In the genomic region with DNA sequence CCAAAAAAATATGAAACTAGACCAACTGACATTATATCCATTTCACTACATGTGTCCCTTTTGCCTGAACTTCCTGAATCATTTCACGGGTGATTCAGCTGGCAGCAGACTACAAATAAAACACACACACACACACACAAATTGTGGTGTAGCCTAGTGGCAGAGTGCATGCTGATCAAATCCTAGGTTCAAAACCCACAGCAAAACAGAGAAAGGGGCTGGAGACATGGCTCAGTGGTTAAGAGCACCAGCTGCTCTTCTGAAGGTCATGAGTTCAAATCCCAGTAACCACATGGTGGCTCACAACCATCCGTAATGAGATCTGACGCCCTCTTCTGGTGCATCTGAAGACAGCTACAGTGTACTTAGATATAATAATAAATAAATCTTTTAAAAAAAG, we compare ENCODE assay signal across 9 mouse cellular contexts. TPM values are rescaled to one million over a fixed set of nuclear protein-coding genes. Genes with fewer than 3 reads are reported as not detected.
DNase-seq lines count a peak whose midpoint lies in the region; ATAC-seq and TF ChIP-seq lines count a peak whose summit lies in the region.
"Not testable (repeated sequence)": the region's sequence is repeated elsewhere in the genome, so short reads cannot be mapped to it uniquely, and the experiment has no call there.
"Had no signal": no experiment of that assay in that cellular context is flagged by ENCODE, and none has a peak within 500 bp of the region (broad histone marks: within the 10 kb centered on the region; RNA-seq: fewer than 3 reads in every experiment).

No protein-coding gene starts in this region.

- peaks cover 0 to 15% of the 10 kb centered on the region in 2 experiments; a peak in 2 of 4 replicates for H3K36me3 ChIP-seq in MEL (ENCODE audit: control insufficient read depth in 1 of 2, insufficient read depth in 2 of 2, low read length in 2 of 2)
- H3K36me3 ChIP-seq in heart, embryonic 12.5 days, result peaks cover 20% of the 10 kb centered on the region
- H3K36me3 ChIP-seq in limb, embryonic 11.5 days (ENCODE audit: control insufficient read depth, insufficient read depth, low read length); testis, adult 2 months (ENCODE audit: control insufficient read depth, insufficient read depth, low read length): not testable (repeated sequence)
- peaks cover 15% of the 10 kb centered on the region for H3K36me3 ChIP-seq in lung, embryonic 15.5 days

- peak overlapping the region; percentile 98 for H3K27ac ChIP-seq in MEL (ENCODE audit: control insufficient read depth, low read depth, low read length)
- peak overlapping the region; percentile 96; the same call in 1 of the 2 replicates for H3K27ac ChIP-seq in embryonic fibroblast, embryonic 13.5 days (ENCODE audit: insufficient read depth, low read length)
- peak overlapping the region; percentile 85 for H3K27ac ChIP-seq in heart, embryonic 12.5 days (ENCODE audit: poor library complexity, severe bottlenecking)
- peak overlapping the region; percentile 36; the same call in 1 of the 2 replicates for H3K27ac ChIP-seq in limb, embryonic 11.5 days (replicated peaks; ENCODE audit: low read depth, low read length)
- peak overlapping the region; percentile 95 for H3K27ac ChIP-seq in lung, embryonic 15.5 days
- H3K27ac ChIP-seq in testis, adult 2 months (ENCODE audit: control insufficient read depth, insufficient read depth, low read depth, low read length), result not testable (repeated sequence)

- not testable (repeated sequence) for H3K79me2 ChIP-seq in MEL (ENCODE audit: control insufficient read depth, insufficient read depth, low read length, poor library complexity)

- H3K4me2 ChIP-seq in heart, embryonic 12.5 days, result peak overlapping the region; percentile 71
- peak overlapping the region; percentile 73 for H3K4me2 ChIP-seq in limb, embryonic 11.5 days (ENCODE audit: low read depth, severe bottlenecking)
- peak overlapping the region; percentile 72 for H3K4me2 ChIP-seq in lung, embryonic 15.5 days

- not testable (repeated sequence) for H3K9me3 ChIP-seq in MEL (replicated peaks; ENCODE audit: insufficient read depth, low read length); heart, embryonic 12.5 days (replicated peaks); limb, embryonic 11.5 days (ENCODE audit: control insufficient read depth, low read length); lung, embryonic 15.5 days

- DNase-seq in MEL (ENCODE audit: low read depth, low spot score), result peak; percentile 54
- peak; percentile 43 for DNase-seq in induced T-regulatory cell, adult 2 months (ENCODE audit: low read depth)
- DNase-seq in limb, embryonic 11.5 days (ENCODE audit: low spot score), result not testable (repeated sequence)
- DNase-seq in naive thymus-derived CD4-positive, alpha-beta T cell, adult 2 months (ENCODE audit: low read depth), result peak; percentile 33

- ATAC-seq in heart, embryonic 12.5 days (ENCODE audit: insufficient number of reproducible peaks, low FRiP score); limb, embryonic 11.5 days (ENCODE audit: insufficient number of reproducible peaks, low FRiP score, low TSS enrichment, low read depth); lung, embryonic 15.5 days (ENCODE audit: borderline replicate concordance, extremely low read depth, low FRiP score, low TSS enrichment): not testable (repeated sequence)

- TF ChIP-seq RAD21 in MEL (IDR thresholded peaks at IDR 0.05; ENCODE audit: low read depth, low read length), result not testable (repeated sequence)

- not testable (repeated sequence) for TF ChIP-seq POLR2A in MEL (IDR thresholded peaks at IDR 0.05; ENCODE audit: control insufficient read depth in 1 of 2, insufficient read depth in 1 of 2, low read depth in 1 of 2, low read length in 2 of 2, poor library complexity in 1 of 2); embryonic fibroblast, embryonic 13.5 days (IDR thresholded peaks at IDR 0.05; ENCODE audit: low read depth, low read length); testis, adult 2 months (IDR thresholded peaks at IDR 0.05; ENCODE audit: control insufficient read depth, low read depth, low read length)

- peak overlapping the region; percentile 78 for H3K9ac ChIP-seq in MEL (ENCODE audit: control insufficient read depth, low read depth, low read length, poor library complexity, severe bottlenecking)
- H3K9ac ChIP-seq in heart, embryonic 12.5 days, result peak overlapping the region; percentile 81
- peak overlapping the region; percentile 83 for H3K9ac ChIP-seq in limb, embryonic 11.5 days (ENCODE audit: low read length)
- H3K9ac ChIP-seq in lung, embryonic 15.5 days, result peak overlapping the region; percentile 73

- WGBS in heart, embryonic 12.5 days, result 32% methylated on average over 3 of the region's 3 CpGs
- WGBS in limb, embryonic 11.5 days, result 35% methylated on average over 3 of the region's 3 CpGs
- 17% methylated on average over 3 of the region's 3 CpGs for WGBS in lung, embryonic 15.5 days

- H3K4me1 ChIP-seq in MEL (ENCODE audit: control insufficient read depth in 1 of 2, insufficient read depth in 2 of 2, low read length in 2 of 2), result peaks cover 9 to 15% of the 10 kb centered on the region in 2 experiments
- H3K4me1 ChIP-seq in embryonic fibroblast, embryonic 13.5 days (ENCODE audit: control insufficient read depth, insufficient read depth, low read length); limb, embryonic 11.5 days (ENCODE audit: control insufficient read depth, insufficient read depth, low read length); testis, adult 2 months (ENCODE audit: control insufficient read depth, insufficient read depth, low read length): not testable (repeated sequence)
- H3K4me1 ChIP-seq in heart, embryonic 12.5 days (replicated peaks), result peaks cover 14% of the 10 kb centered on the region
- peaks cover 15% of the 10 kb centered on the region for H3K4me1 ChIP-seq in lung, embryonic 15.5 days

- not testable (repeated sequence) for H3K27me3 ChIP-seq in MEL (ENCODE audit: control insufficient read depth in 1 of 2, insufficient read depth in 2 of 2, low read length in 2 of 2); limb, embryonic 11.5 days (ENCODE audit: control insufficient read depth, insufficient read depth, low read length); lung, embryonic 15.5 days; testis, adult 2 months (ENCODE audit: control insufficient read depth, insufficient read depth, low read length)
- peaks cover 16% of the 10 kb centered on the region; the same call in 1 of the 2 replicates for H3K27me3 ChIP-seq in heart, embryonic 12.5 days (replicated peaks)

- peak overlapping the region; percentile 75 to 86 for H3K4me3 ChIP-seq in MEL (ENCODE audit: control insufficient read depth in 1 of 2, insufficient read depth in 1 of 2, low read depth in 2 of 2, low read length in 2 of 2)
- peak overlapping the region; percentile 79 for H3K4me3 ChIP-seq in embryonic fibroblast, embryonic 13.5 days (ENCODE audit: insufficient read depth, low read length)
- peak overlapping the region; percentile 79 for H3K4me3 ChIP-seq in heart, embryonic 12.5 days
- peak overlapping the region; percentile 70 for H3K4me3 ChIP-seq in limb, embryonic 11.5 days (ENCODE audit: low read depth, low read length)
- peak overlapping the region; percentile 67 for H3K4me3 ChIP-seq in lung, embryonic 15.5 days
- H3K4me3 ChIP-seq in testis, adult 2 months (ENCODE audit: control insufficient read depth, low read depth, low read length), result peak overlapping the region; percentile 87; the same call in 1 of the 2 replicates

- TF ChIP-seq CTCF in MEL (IDR thresholded peaks at IDR 0.05 in 2 of 3, conservative IDR thresholded peaks at IDR 0.05 in 1 of 3; ENCODE audit: control insufficient read depth in 1 of 3, insufficient read depth in 1 of 3, low read depth in 2 of 3, low read length in 3 of 3, poor library complexity in 1 of 3, severe bottlenecking in 1 of 3), result 0 out of 6 replicates have a peak, but pooled peaks of 1 of the 3 experiments have one; percentile 24
- TF ChIP-seq CTCF in embryonic fibroblast, embryonic 13.5 days (IDR thresholded peaks at IDR 0.05; ENCODE audit: borderline replicate concordance, insufficient read depth, low read length); testis, adult 2 months (IDR thresholded peaks at IDR 0.05; ENCODE audit: control insufficient read depth, insufficient read depth, insufficient replicate concordance, low read depth, low read length): not testable (repeated sequence)

- not testable (repeated sequence) for TF ChIP-seq EP300 in MEL (IDR thresholded peaks at IDR 0.05; ENCODE audit: low read depth in 1 of 2, low read length in 2 of 2)

RNA-seq across cellular contexts. Expression of gene Lztr1, which starts 0.5 kb away (rescaled TPM):
- total RNA-seq in MEL (2012; rRNA removed), result 39.5 and 45.1 TPM in 2 replicates
- polyA plus RNA-seq in MEL (2012; ENCODE audit: insufficient read depth in 1 of 2, insufficient read length in 2 of 2, low read depth in 1 of 2, low replicate concordance in 2 of 2, missing spikeins in 1 of 2), result 10 to 100 TPM in 1 of 2 experiments, not detected in 1; 83.2 TPM
- polyA plus RNA-seq in embryonic fibroblast, embryonic 13.5 days (2011; ENCODE audit: insufficient read length, low read depth, missing spikeins), result 97.5 and 113 TPM in 2 replicates
- polyA plus RNA-seq in heart, embryonic 12.5 days (2016; fragmentation: Nextera tagmentation; extraction: Ambion mirVana), result 49.2 and 56.6 TPM in 2 replicates
- polyA plus RNA-seq in limb, embryonic 11.5 days (2014; fragmentation: Nextera tagmentation; extraction: Ambion mirVana), result 76.1 and 92.9 TPM in 2 replicates
- polyA plus RNA-seq in lung, embryonic 15.5 days (2015; fragmentation: Nextera tagmentation; extraction: Ambion mirVana), result 79.9 TPM in 2 replicates
- 55.8 and 57.5 TPM in 2 replicates for polyA plus RNA-seq in testis, adult 2 months (2012; rRNA removed)

RNA-seq across cellular contexts. Expression of gene Aifm3, which starts 18.6 kb away (rescaled TPM):
- 0.23 and 0.29 TPM in 2 replicates for total RNA-seq in MEL (2012; rRNA removed)
- polyA plus RNA-seq in MEL (2012; ENCODE audit: insufficient read depth in 1 of 2, insufficient read length in 2 of 2, low read depth in 1 of 2, low replicate concordance in 2 of 2, missing spikeins in 1 of 2), result under 1 TPM in 1 of 2 experiments, not detected in 1; 0.52 TPM
- polyA plus RNA-seq in embryonic fibroblast, embryonic 13.5 days (2011; ENCODE audit: insufficient read length, low read depth, missing spikeins), result not detected in 2 replicates
- 0.82 and 1.1 TPM in 2 replicates for polyA plus RNA-seq in heart, embryonic 12.5 days (2016; fragmentation: Nextera tagmentation; extraction: Ambion mirVana)
- 0.26 and 0.63 TPM in 2 replicates for polyA plus RNA-seq in limb, embryonic 11.5 days (2014; fragmentation: Nextera tagmentation; extraction: Ambion mirVana)
- polyA plus RNA-seq in lung, embryonic 15.5 days (2015; fragmentation: Nextera tagmentation; extraction: Ambion mirVana), result 3.3 and 3.6 TPM in 2 replicates
- 3.5 and 4.6 TPM in 2 replicates for polyA plus RNA-seq in testis, adult 2 months (2012; rRNA removed)

RNA-seq across cellular contexts. Expression of gene Thap7, which starts 22.9 kb away (rescaled TPM):
- 53.6 and 65.5 TPM in 2 replicates for total RNA-seq in MEL (2012; rRNA removed)
- polyA plus RNA-seq in MEL (2012; ENCODE audit: insufficient read depth in 1 of 2, insufficient read length in 2 of 2, low read depth in 1 of 2, low replicate concordance in 2 of 2, missing spikeins in 1 of 2), result 10 to 100 TPM in 1 of 2 experiments, not detected in 1; 65.4 TPM
- polyA plus RNA-seq in embryonic fibroblast, embryonic 13.5 days (2011; ENCODE audit: insufficient read length, low read depth, missing spikeins), result 23.8 and 27.0 TPM in 2 replicates
- 35.9 and 37.0 TPM in 2 replicates for polyA plus RNA-seq in heart, embryonic 12.5 days (2016; fragmentation: Nextera tagmentation; extraction: Ambion mirVana)
- polyA plus RNA-seq in limb, embryonic 11.5 days (2014; fragmentation: Nextera tagmentation; extraction: Ambion mirVana), result 49.1 and 58.7 TPM in 2 replicates
- 54.5 and 56.8 TPM in 2 replicates for polyA plus RNA-seq in lung, embryonic 15.5 days (2015; fragmentation: Nextera tagmentation; extraction: Ambion mirVana)
- polyA plus RNA-seq in testis, adult 2 months (2012; rRNA removed), result 154 and 171 TPM in 2 replicates

RNA-seq across cellular contexts. Expression of gene Lrrc74b, which starts 53.0 kb away (rescaled TPM):
- 0.12 TPM in 1 of 2 replicates, not detected in the other for total RNA-seq in MEL (2012; rRNA removed)
- polyA plus RNA-seq in MEL (2012; ENCODE audit: insufficient read depth in 1 of 2, insufficient read length in 2 of 2, low read depth in 1 of 2, low replicate concordance in 2 of 2, missing spikeins in 1 of 2), result under 1 TPM in 1 of 2 experiments, not detected in 1; 0.10 TPM
- polyA plus RNA-seq in embryonic fibroblast, embryonic 13.5 days (2011; ENCODE audit: insufficient read length, low read depth, missing spikeins), result 0.25 TPM in 1 of 2 replicates, not detected in the other
- polyA plus RNA-seq in heart, embryonic 12.5 days (2016; fragmentation: Nextera tagmentation; extraction: Ambion mirVana), result 0.09 and 0.23 TPM in 2 replicates
- 0.20 TPM in 1 of 2 replicates, not detected in the other for polyA plus RNA-seq in limb, embryonic 11.5 days (2014; fragmentation: Nextera tagmentation; extraction: Ambion mirVana)
- 1.3 and 1.8 TPM in 2 replicates for polyA plus RNA-seq in lung, embryonic 15.5 days (2015; fragmentation: Nextera tagmentation; extraction: Ambion mirVana)
- polyA plus RNA-seq in testis, adult 2 months (2012; rRNA removed), result 0.31 and 0.54 TPM in 2 replicates
- total RNA-seq: heart, adult 18-20 months had no signal

RNA-seq across cellular contexts. Expression of gene P2rx6, which starts 53.7 kb away (rescaled TPM):
- total RNA-seq in MEL (2012; rRNA removed), result 0.04 TPM in 1 of 2 replicates, not detected in the other
- polyA plus RNA-seq in MEL (2012; ENCODE audit: insufficient read depth in 1 of 2, insufficient read length in 2 of 2, low read depth in 1 of 2, low replicate concordance in 2 of 2, missing spikeins in 1 of 2), result under 1 TPM in 1 of 2 experiments, not detected in 1; 0.38 TPM
- polyA plus RNA-seq in embryonic fibroblast, embryonic 13.5 days (2011; ENCODE audit: insufficient read length, low read depth, missing spikeins), result 2.2 and 3.0 TPM in 2 replicates
- polyA plus RNA-seq in heart, embryonic 12.5 days (2016; fragmentation: Nextera tagmentation; extraction: Ambion mirVana), result 0.86 and 1.2 TPM in 2 replicates
- 0.27 and 0.47 TPM in 2 replicates for polyA plus RNA-seq in limb, embryonic 11.5 days (2014; fragmentation: Nextera tagmentation; extraction: Ambion mirVana)
- polyA plus RNA-seq in lung, embryonic 15.5 days (2015; fragmentation: Nextera tagmentation; extraction: Ambion mirVana), result 1.2 and 1.7 TPM in 2 replicates
- 0.73 and 1.1 TPM in 2 replicates for polyA plus RNA-seq in testis, adult 2 months (2012; rRNA removed)
